Mouse (Mus musculus) limb, embryonic 12.5 days (tissue): Measurements from ENCODE around the gene Foxj3. TPM values are rescaled to one million over a fixed set of nuclear protein-coding genes. Genes with fewer than 3 reads are reported as not detected.

Source experiments
- ATAC-seq: fragments of 200-750 bp; cut with Nextera tagmentation; 2 replicates; pipeline ENCODE4 v1.8.0; 2017; ENCODE audit warnings: low read depth, moderate TSS enrichment; ENCODE audit not compliant: insufficient number of reproducible peaks, insufficient read depth, low FRiP score, low TSS enrichment
- H3K27ac ChIP-seq: fragments of 300-500 bp; sonication (generic); 2 replicates; pipeline ENCODE4 v1.5.1; 2016; ENCODE audit warnings: mild to moderate bottlenecking, moderate library complexity
- H3K27me3 ChIP-seq: fragments of 300-500 bp; sonication (generic); 2 replicates; pipeline ENCODE4 v1.6.1; 2016; ENCODE audit warnings: mild to moderate bottlenecking, moderate library complexity
- H3K36me3 ChIP-seq: fragments of 300-500 bp; sonication (generic); 2 replicates; pipeline ENCODE4 v1.6.1; 2016; ENCODE audit warnings: mild to moderate bottlenecking, moderate library complexity
- H3K4me1 ChIP-seq: fragments of 300-500 bp; sonication (generic); replicated peaks from 2 replicates; pipeline ENCODE4 v1.6.1; 2016
- H3K4me2 ChIP-seq: fragments of 300-500 bp; sonication (generic); 2 replicates; pipeline ENCODE4 v1.6.1; 2016; ENCODE audit warnings: mild to moderate bottlenecking, moderate library complexity
- H3K4me3 ChIP-seq: fragments of 300-500 bp; sonication (generic); replicated peaks from 2 replicates; pipeline ENCODE4 v1.5.1; 2016; ENCODE audit warnings: mild to moderate bottlenecking
- H3K9ac ChIP-seq: fragments of 300-500 bp; sonication (generic); replicated peaks from 2 replicates; pipeline ENCODE4 v1.6.1; 2016; ENCODE audit warnings: mild to moderate bottlenecking, moderate library complexity
- H3K9me3 ChIP-seq: fragments of 300-500 bp; sonication (generic); 2 replicates; pipeline ENCODE4 v1.6.1; 2016; ENCODE audit warnings: mild to moderate bottlenecking, moderate library complexity
- WGBS: fragments of 180-500 bp; shearing (Covaris S2); methylation state at CpG from one replicate; pipeline ENCODE4 v1.1.7; 2016; 5-methylcytosine and 5-hydroxymethylcytosine counted together
- polyA plus RNA-seq: library from polyadenylated mRNA; unstranded; fragments of >200 nt; fragmentation: Nextera tagmentation; extraction: Ambion mirVana; gene quantifications from 2 replicates; pipeline ENCODE4 v1.2.1, GENCODE M21; 2016

Foxj3 gene
- polyA plus RNA-seq, 1 experiment from 2014 or later, result 27.9 TPM

DNA sequence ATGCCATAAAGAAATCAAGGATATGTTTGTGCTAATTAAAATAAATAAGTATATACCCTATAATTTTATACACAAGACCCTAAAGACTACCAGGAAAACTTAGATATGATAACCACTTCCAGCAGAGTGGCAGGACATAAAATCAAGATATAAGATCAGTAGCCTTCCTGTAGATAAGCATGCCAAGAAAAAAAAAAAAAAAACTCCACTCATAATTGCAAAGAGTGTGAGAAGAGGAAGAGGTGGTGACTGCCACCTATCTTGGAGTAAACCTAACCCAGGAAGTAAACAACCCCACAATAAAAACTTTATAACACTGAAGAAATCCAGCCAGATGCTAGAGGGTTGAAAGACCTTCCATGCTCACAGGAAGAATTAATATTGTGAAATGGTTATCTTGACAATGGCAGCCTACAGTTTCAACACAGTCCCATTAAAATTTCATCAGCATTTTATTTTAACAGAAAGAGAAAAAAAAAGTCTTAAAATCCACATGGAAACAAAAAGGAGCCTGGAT lies 10.4 kb upstream of the Foxj3 start:
- no peak overlapping the region for H3K27ac ChIP-seq
- H3K27me3 ChIP-seq, result no peaks in the 10 kb centered on the region
- no peak overlapping the region for H3K4me3 ChIP-seq
- no peaks in the 10 kb centered on the region for H3K36me3 ChIP-seq
- no peak overlapping the region for H3K9ac ChIP-seq
- no peak for ATAC-seq
- H3K4me2 ChIP-seq, result no peak overlapping the region
- H3K4me1 ChIP-seq, result no peaks in the 10 kb centered on the region
- no peaks in the 10 kb centered on the region for H3K9me3 ChIP-seq

GRCm38 (mm10) chr4:119531813-119532212 lies 5.0 kb upstream of the Foxj3 start:
- H3K4me1 ChIP-seq, result no peaks in the 10 kb centered on the region
- H3K36me3 ChIP-seq, result no peaks in the 10 kb centered on the region
- no peaks in the 10 kb centered on the region for H3K27me3 ChIP-seq
- H3K4me3 ChIP-seq, result no peak overlapping the region
- H3K27ac ChIP-seq, result no peak overlapping the region
- no peak overlapping the region for H3K4me2 ChIP-seq
- no peak for ATAC-seq
- WGBS, result 64% methylated on average over 2 of the region's 2 CpGs
- no peaks in the 10 kb centered on the region for H3K9me3 ChIP-seq
- no peak overlapping the region for H3K9ac ChIP-seq

- H3K9ac ChIP-seq, result no peak overlapping the region
- no peak overlapping the region for H3K4me3 ChIP-seq
- no peaks in the 10 kb centered on the region for H3K36me3 ChIP-seq
- H3K4me1 ChIP-seq, result peaks cover 5% of the 10 kb centered on the region
- 74% methylated on average over 4 of the region's 4 CpGs for WGBS
- H3K9me3 ChIP-seq, result no peaks in the 10 kb centered on the region
- H3K27ac ChIP-seq, result no peak overlapping the region
- ATAC-seq, result no peak
- H3K27me3 ChIP-seq, result no peaks in the 10 kb centered on the region
- H3K4me2 ChIP-seq, result no peak overlapping the region
Measured at GRCm38 (mm10) chr4:119535103-119535502, 1.7 kb upstream of the Foxj3 start.

DNA sequence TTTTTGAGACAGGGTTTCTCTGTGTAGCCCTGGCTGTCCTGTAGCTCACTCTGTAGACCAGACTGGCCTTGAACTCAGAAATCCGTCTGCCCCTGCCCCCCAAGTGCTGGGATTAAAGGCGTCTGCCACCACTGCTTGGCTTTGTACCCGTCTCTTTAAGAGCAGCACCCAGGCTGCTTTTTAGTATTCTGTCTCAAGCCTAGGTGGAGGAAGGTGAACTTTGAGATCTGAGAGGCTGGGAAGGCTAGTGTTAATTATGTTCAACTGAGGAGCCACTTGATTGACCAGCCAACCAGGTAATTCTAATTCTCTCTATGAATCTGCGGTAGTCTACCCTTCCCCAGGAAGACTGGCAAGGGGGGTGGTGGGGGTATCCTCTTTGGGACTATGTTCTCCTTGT lies 632 bp downstream of the Foxj3 start:
- Histone ChIP-seq H3K4me2 (no peak overlapping the region), H3K4me1 (peaks cover 13% of the 10 kb centered on the region), H3K36me3 (no peaks in the 10 kb centered on the region), H3K27ac (no peak overlapping the region), H3K27me3 (no peaks in the 10 kb centered on the region), H3K9ac (no peak overlapping the region), H3K9me3 (no peaks in the 10 kb centered on the region), H3K4me3 (no peak overlapping the region)
- 66% methylated on average over 4 of the region's 4 CpGs for WGBS
- no peak for ATAC-seq

GRCm38 (mm10) chr4:119539031-119539824 lies 2.4 kb downstream of the Foxj3 start, which contains the start of gene Frg2f1:
TSS of gene Frg2f1 (minus strand) at chr4:119539529.
- H3K4me3 ChIP-seq, result peak within 1 kb of the TSS; percentile 91
- H3K9me3 ChIP-seq, result no peaks in the 10 kb centered on the region
- peak; percentile 90 for ATAC-seq
- peaks cover 13% of the 10 kb centered on the region for H3K4me1 ChIP-seq
- H3K27ac ChIP-seq, result peak within 1 kb of the TSS; percentile 99
- peak within 1 kb of the TSS; percentile 77 for H3K4me2 ChIP-seq
- H3K9ac ChIP-seq, result peak within 1 kb of the TSS; percentile 97
- H3K27me3 ChIP-seq, result no peaks in the 10 kb centered on the region
- under 1% methylated on average over 66 of the region's 85 CpGs for WGBS
- no peaks in the 10 kb centered on the region for H3K36me3 ChIP-seq

DNA sequence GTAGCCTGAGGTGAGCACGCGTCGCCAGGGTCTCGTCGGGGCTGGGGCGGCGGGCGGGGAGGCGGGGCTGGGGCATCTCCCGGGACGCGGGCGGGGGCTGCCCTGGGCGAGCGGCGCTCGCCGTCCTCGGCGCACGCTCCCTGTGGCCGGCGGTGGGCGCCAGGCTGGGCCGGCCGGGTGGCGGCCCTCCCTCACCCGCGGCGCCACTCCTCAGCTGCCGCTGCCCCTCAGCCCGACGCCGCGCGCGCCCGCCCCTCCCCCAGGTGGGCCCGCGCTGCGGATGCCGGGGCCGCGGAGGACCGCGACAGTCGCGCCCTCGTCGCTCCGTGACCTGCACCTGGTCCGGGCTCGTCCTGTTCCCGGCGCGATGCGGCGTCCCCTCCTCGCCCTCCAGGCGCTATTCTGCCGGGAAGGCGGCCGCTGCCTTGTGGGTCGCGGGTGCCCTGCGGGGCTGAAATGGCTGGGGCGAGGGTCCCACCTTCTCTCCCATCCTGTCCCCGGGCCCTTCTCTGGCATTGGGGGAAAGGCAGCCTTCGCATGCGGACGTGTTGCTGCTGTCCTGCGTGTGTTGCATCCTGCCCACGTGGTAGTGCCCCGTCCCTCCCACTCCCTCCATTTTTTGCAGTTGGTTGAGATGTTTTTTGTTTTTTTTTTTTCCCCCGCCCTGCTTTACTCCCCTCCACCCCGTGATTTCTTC lies 3.2 kb downstream of the Foxj3 start:
- peak; percentile 87 for ATAC-seq
- peaks cover 13% of the 10 kb centered on the region for H3K4me1 ChIP-seq
- H3K27me3 ChIP-seq, result no peaks in the 10 kb centered on the region
- no peaks in the 10 kb centered on the region for H3K36me3 ChIP-seq
- H3K9me3 ChIP-seq, result no peaks in the 10 kb centered on the region
- whole genome bisulfite sequencing, result under 1% methylated on average over 59 of the region's 76 CpGs
- H3K27ac ChIP-seq, result peak overlapping the region; percentile 99
- H3K9ac ChIP-seq, result peak overlapping the region; percentile 97
- peak overlapping the region; percentile 77 for H3K4me2 ChIP-seq
- H3K4me3 ChIP-seq, result peak overlapping the region; percentile 91

GRCm38 (mm10) chr4:119540533-119540890 lies 3.7 kb downstream of the Foxj3 start:
- WGBS, result 5% methylated on average over 10 of the region's 10 CpGs

GRCm38 (mm10) chr4:119550864-119551263 lies 14.1 kb downstream of the Foxj3 start:
- no peak overlapping the region for H3K27ac ChIP-seq
- no peak overlapping the region for H3K4me2 ChIP-seq
- no peaks in the 10 kb centered on the region for H3K27me3 ChIP-seq
- ATAC-seq, result no peak
- H3K9me3 ChIP-seq, result no peaks in the 10 kb centered on the region
- H3K9ac ChIP-seq, result no peak overlapping the region
- H3K4me3 ChIP-seq, result no peak overlapping the region
- H3K4me1 ChIP-seq, result no peaks in the 10 kb centered on the region; the same call in 1 of the 2 replicates
- 89% methylated on average over 1 of the region's 1 CpGs for WGBS
- H3K36me3 ChIP-seq, result no peaks in the 10 kb centered on the region

More at GRCm38 (mm10) chr4:119540533-119540890, 3.7 kb downstream of the Foxj3 start:
- no peaks in the 10 kb centered on the region for H3K27me3 ChIP-seq
- H3K4me1 ChIP-seq, result peaks cover 13% of the 10 kb centered on the region
- H3K27ac ChIP-seq, result peak overlapping the region; percentile 99
- peak overlapping the region; percentile 97 for H3K9ac ChIP-seq
- H3K9me3 ChIP-seq, result no peaks in the 10 kb centered on the region
- peak overlapping the region; percentile 77 for H3K4me2 ChIP-seq
- ATAC-seq, result no peak
- no peaks in the 10 kb centered on the region for H3K36me3 ChIP-seq
- peak overlapping the region; percentile 91 for H3K4me3 ChIP-seq

DNA sequence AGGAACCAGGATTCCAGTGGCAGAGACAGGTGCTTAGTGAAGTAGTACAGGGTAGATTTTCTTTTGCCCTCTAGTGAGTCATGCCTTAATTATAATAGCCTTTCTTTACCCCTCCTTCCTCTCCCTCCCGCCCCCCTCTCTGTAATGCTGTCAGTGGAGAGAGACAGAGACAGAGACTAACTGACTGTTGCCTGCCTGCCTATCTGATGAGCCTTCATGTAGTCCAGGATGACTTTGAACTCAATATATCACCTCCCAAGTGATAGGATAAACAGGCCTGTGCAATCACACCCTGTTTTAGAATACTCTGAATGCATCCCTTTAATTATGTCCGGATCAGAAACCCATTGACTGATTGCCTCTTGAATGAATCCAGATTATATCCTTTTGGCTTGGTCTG lies 18.7 kb downstream of the Foxj3 start:
- H3K4me3 ChIP-seq, result no peak overlapping the region
- H3K9ac ChIP-seq, result no peak overlapping the region
- no peak for ATAC-seq
- no peaks in the 10 kb centered on the region; the same call in 1 of the 2 replicates for H3K4me1 ChIP-seq
- 68% methylated on average over 2 of the region's 2 CpGs for WGBS
- H3K27me3 ChIP-seq, result no peaks in the 10 kb centered on the region
- no peaks in the 10 kb centered on the region for H3K9me3 ChIP-seq
- no peaks in the 10 kb centered on the region for H3K36me3 ChIP-seq
- no peak overlapping the region for H3K4me2 ChIP-seq
- no peak overlapping the region for H3K27ac ChIP-seq

DNA sequence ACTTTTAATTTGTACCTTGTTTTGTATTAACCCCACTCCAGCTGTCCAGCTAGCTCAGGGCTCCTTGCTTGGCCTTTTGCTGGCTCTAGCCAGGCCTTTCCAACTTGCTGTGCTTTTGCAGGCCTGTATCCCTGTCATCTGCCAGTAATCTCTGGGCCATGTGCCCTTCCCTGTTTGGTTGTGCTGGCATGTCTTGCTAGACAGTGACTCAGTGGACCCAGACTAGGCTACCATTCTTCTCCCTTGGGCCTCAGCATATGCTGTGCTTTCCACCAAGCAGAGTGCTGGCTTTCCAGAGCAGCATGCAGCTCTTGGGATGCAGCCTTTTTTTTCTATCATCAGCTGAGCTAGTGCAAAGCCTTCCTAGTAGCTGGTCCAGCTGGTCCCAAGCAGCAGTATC lies 26.3 kb downstream of the Foxj3 start:
- peaks cover 18% of the 10 kb centered on the region for H3K36me3 ChIP-seq
- H3K4me2 ChIP-seq, result no peak overlapping the region
- H3K9me3 ChIP-seq, result peaks cover 5% of the 10 kb centered on the region; the same call in 1 of the 2 replicates
- H3K9ac ChIP-seq, result no peak overlapping the region
- no peak for ATAC-seq
- no peaks in the 10 kb centered on the region for H3K27me3 ChIP-seq
- H3K27ac ChIP-seq, result no peak overlapping the region
- H3K4me1 ChIP-seq, result no peaks in the 10 kb centered on the region
- H3K4me3 ChIP-seq, result no peak overlapping the region

DNA sequence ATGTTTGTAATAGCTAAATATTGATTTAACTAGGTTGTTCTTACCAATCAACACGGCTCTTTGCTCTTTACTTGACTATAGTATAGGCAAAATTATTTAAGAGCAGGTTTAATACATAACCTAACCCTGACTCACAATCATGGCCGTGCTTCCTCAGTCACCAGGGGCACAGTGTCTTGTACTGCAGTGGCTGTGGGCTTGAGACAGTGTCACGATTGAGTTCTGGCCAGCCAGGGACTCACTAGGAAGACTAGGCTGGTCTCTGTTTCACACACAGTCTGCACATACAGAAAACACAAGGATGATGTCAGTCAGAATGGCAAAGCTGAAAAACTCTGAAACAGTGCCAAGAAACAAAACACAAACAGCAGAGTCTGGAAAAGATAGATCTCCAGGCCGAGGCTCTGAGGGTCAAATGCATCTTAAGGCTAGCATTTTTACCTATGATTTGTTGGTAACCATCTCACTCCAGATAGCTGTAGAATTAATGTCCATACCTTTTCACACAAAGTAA lies 29.6 kb downstream of the Foxj3 start:
- WGBS, result 90% methylated on average over 4 of the region's 4 CpGs

More for the DNA sequence above, 29.6 kb downstream of the Foxj3 start:
- Histone ChIP-seq H3K9ac (no peak overlapping the region), H3K27me3 (no peaks in the 10 kb centered on the region), H3K9me3 (peaks cover 5% of the 10 kb centered on the region; the same call in 1 of the 2 replicates), H3K4me2 (no peak overlapping the region), H3K36me3 (peaks cover 18% of the 10 kb centered on the region), H3K4me3 (no peak overlapping the region), H3K4me1 (no peaks in the 10 kb centered on the region), H3K27ac (no peak overlapping the region)
- no peak for ATAC-seq
